Mouse (Mus musculus) C2C12 (cell line): Measurements from ENCODE around the gene Myb.

Experiments
- CTCF ChIP-seq: IDR thresholded peaks from one replicate; pipeline ENCODE4 v1.5.1; 2011; ENCODE audit not compliant: control insufficient read depth, insufficient read depth, insufficient read length
- MAX ChIP-seq: IDR thresholded peaks from one replicate; pipeline ENCODE4 v1.6.1; 2011; ENCODE audit warnings: mild to moderate bottlenecking, control low read depth
- MYOG ChIP-seq: IDR thresholded peaks from one replicate; pipeline ENCODE4 v1.6.1; 2011; ENCODE audit not compliant: control insufficient read depth, insufficient read length; ENCODE audit errors: extremely low read depth
- USF1 ChIP-seq: IDR thresholded peaks from one replicate; pipeline ENCODE4 v1.6.1; 2011; ENCODE audit warnings: low read depth, mild to moderate bottlenecking, control low read depth, moderate library complexity

DNA sequence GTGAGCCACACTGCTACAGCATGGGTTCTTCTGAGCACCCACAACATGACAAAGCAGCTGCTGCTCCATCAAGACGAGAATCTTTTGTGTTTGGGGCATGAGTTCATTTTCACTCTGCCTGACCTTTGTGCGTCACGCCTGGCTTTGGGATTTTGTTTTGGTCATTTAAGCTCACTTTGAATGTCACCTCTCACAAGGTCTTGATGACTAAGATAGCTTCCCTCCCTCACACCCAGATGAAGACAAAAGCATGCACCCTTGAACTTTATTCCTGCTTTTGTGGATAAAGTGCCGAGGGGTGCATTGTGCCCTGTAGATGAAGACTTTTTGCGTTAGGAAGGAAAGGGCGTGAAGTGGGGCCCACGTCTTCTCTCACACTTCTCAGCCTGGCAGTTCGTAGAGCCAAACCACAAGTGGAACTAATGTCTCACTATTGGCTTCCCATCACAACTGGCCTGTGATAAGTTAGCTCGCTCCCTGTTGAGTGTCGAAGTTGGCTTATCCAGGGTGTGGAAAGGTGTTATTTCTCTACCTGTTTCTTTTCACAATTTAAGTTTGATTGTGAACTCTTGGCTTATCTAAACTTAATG is 43.8 kb upstream of the Myb start:
- TF ChIP-seq CTCF, result no peak
- TF ChIP-seq USF1, result no peak
- TF ChIP-seq MAX, result no peak
- TF ChIP-seq MYOG, result no peak
